Mouse (Mus musculus) mature B cell (primary cell): ENCODE measurements around the gene Vps51.

Experiments
- in situ Hi-C: fragments of 300-500 bp; cut with MboI; formaldehyde crosslinking; loops from 2 replicates; pipeline ENCODE4 v1.14.3; 2019

The Vps51 gene

DNA sequence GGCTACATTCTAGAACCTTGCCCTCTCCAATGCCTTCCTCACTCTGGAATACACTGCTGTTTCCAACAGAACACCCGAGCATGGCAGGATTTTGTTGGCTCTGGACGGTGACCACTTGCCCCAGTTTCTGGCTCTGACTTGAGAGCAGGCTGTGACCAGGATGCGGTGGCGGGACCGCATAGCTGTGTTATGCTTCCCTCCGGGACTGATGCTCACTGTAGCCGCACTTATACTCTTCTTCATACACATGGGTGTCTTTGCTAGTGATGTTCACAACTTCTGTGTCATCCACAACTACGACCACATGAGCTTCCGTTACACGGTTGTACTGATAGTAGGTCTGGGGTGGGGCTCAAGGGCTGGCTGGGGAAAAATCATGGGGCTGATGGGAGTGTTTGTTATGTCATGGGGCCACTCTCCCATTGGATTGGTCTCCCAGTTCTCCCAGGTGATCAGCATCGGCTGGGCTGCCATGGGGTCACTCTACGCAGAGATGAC lies 3.0 kb upstream of the Vps51 start, which contains the start of gene Tmem262:
Gene Tmem262, plus strand, starts transcription at position 51 of the 498 bp plus-strand sequence.
- in situ Hi-C loops = no loop called here

DNA sequence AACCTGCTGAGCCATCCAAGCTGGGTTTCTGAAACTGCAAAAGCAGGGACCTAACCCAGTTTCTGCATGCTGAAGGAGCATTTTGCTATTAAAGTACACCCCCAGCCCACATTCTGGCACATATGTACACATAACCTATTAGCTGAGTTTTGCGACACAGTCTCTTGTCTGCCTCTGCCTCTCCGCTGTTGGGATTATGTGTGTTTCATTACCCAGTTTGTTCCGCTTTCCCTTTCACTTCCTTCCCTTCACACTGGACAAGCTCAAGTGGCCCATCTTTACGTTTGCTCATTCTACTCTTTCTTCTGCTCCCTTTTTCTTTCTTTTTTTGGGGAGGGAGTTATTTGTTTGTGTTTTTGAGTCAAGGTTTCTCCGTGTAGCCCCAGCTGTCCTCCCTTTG lies 3.1 kb downstream of the Vps51 start:
- in situ Hi-C loops = no loop called here

DNA sequence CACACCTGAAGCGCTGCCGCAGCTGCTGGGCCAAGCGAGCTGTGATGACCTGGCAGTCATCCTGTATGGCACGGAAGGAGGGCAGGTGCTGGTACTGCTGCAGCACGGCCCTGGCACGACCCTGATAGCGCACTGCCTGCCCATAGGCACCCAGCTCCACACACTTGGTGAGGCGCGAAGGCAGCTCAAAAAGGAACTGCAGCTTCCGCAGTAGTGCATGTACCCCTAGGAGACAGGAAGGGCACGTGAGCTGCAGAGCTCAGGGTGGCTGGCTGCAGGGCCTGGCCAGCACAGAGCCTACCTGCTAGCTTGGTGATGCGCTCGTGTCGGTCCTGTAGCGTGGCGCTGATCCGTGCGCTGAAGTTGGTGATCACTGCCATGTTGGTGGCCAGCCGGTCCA lies 5.8 kb downstream of the Vps51 start:
- in situ Hi-C loops = no loop called here

DNA sequence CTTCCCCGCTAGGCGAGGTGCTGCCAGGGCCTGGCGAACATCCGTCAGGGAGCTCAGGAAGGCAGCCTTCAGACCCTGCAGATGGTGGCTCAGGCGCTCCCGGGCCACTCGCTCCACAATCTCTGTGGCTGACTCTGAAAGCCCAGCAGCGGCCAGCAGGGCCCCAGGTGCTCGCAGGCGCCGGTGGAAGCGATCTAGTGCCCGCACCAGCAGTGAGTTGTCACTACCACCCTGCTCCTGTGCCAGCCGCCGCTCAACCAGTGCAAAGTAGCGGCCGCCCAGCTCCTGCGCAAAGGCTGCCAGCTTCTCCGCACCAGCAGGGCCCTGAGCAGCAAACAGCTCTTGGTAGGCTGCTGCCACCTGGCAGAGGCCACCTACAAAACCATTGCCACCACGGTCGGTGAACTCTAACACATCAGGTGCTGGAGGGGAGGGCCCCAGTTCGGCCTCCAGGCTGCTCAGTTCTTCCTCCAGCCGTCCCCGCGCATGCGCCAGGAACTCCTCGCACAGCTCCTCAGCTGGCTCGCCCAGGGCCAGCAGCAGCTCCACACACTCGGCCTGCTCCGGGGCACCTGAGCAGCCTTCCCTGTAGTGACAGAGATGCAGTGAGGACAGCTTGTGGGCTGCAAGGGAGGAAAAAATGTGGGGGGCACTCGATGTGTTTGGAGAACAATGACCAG lies 6.3 kb downstream of the Vps51 start:
- in situ Hi-C loops = no loop called here

DNA sequence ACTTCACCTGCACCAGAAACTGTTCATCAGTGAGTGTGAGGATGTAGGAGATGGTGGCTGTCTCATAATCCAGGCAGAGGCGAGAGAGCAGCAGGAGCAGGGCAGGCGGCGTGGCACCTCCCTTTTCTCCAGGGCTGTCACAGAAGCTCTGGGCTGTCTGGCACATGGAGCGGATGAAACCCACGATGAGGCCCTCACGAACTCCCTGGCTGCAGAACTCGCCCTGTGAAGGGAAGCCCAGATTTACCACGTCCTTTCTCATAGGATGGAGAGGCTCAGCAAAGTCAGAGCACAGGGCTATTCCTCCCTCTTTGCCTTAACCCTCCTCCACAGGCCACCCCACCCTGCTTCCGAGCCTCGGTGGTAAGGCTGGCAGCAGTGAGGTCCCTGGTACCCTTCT lies 7.2 kb downstream of the Vps51 start:
- in situ Hi-C loops = no loop called here

DNA sequence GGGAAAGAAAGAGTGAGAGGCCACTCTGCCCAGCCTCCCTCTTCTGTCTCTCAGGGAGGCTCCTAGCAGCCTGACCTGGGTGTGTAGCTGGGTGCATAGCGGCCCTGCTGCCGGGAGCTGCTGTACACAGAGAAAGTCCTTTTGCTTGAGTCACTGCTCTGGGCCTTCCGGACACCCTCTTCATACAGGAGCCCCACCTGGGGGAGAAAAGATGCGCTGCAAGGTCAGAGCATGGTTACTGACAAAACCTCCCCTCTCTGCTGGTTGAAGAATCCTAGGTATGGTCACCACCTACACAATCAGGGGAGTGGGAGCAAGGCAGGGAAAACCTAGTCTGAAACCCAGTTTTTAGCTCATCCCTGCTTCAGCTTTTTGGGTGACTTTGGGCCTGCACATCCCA lies 8.1 kb downstream of the Vps51 start:
- in situ Hi-C loops = no loop called here

DNA sequence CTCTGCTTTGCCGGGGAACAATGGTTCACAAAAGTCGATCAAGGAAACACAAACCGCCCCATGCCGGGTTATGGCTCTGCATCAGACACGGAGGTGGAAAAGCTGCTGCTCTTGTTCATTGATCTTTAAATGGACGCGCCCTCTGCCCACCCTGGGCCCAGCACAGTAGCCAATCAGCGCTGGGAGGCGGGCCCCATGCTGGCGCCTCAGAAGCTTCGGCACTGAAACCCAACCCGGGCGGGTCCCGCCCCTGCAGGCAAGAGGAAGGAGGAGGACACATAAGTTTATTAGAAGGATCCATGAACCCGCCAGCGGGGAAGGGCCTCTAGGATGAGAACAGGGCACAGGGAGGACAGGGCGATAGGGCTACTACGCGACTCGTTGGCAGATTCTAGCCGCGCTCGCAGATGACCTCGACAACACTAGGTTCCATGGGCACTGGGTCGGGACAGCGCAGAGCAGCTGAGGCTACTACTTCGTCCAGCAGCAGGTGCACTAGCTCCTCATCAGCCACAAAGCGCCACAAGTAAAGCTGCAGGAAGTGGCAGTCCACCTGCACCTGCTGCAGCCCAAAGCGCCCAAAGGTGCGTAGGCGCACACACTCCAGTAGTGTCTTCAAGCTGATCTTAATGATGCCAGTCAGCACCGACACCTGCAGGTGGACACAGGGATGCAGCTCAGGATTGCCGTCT lies 9.2 kb downstream of the Vps51 start, which contains the start of gene Tm7sf2:
Gene Tm7sf2, minus strand, starts transcription at position 650 of the 692 bp plus-strand sequence.
- in situ Hi-C loops = no loop called here

DNA sequence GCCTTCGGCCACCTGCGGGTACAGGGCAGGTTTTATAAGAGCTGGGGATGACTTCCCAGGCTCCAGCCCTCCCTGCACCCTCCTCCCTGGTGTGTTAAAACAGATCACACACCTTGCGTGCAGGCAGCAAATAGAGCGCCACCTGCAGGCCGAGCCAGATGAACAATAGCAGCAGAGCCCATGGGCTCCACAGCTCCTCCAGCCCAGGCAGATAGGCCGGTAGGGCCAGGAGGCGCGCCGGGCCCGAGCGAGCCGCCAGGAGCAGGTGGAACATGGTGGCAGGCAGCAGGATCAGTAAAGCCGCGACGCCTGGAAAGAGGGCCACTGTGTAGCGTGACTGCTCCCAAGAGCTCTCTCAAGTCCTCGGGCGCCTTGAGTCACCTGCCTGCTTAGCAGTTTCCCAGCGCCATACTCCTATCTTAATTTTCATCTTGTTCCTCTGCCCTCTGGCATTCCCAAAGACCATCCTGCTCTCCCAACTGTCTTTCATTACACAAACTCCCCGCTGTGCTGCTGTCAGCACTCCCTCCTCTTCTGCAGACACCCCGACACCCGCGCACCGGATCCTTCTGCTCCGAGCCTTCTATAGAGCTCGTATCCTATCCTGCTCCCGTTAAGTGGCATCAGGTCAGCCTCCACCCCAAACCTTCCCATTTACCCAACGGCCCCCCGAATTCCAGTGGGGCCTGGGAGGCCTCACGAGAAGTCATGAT lies 9.9 kb downstream of the Vps51 start:
- in situ Hi-C loops = no loop called here

DNA sequence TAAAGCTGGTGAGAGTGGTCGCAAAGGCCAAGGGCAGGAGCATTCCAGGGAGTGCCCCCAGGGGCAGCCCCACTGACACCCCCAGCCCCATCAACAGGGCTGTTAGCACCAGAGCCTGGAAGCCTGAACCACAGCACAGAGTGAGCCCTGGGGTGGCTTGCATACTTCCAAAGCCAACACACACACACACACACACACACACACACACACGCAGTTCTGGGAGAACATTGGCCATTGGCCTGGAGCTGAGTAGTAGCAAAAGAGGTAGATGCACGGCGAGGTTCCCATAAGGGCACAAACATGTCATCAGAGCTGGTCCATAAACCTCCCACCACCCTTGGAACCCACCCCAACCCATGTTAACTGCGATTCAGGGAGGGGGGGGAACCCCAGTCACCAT lies 10.5 kb downstream of the Vps51 start:
- in situ Hi-C loops = no loop called here

DNA sequence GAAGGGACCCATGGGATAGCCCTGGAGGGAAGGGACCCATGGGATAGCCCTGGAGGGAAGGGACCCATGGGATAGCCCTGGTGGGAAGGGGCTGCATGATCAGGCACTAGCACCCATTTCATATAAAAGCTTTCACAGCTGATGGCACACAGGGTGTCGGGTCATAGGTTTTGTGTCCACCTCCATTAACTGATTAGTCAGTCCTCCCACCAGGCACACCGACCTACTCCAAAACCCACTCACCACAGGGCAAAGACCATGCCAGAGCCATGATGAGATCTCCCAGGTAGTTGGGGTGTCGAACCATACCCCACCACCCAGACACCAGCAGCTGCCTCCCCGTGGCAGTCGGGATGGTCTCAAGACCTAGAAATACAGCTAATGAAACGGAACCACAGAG lies 13.9 kb downstream of the Vps51 start:
- in situ Hi-C loops = no loop called here

DNA sequence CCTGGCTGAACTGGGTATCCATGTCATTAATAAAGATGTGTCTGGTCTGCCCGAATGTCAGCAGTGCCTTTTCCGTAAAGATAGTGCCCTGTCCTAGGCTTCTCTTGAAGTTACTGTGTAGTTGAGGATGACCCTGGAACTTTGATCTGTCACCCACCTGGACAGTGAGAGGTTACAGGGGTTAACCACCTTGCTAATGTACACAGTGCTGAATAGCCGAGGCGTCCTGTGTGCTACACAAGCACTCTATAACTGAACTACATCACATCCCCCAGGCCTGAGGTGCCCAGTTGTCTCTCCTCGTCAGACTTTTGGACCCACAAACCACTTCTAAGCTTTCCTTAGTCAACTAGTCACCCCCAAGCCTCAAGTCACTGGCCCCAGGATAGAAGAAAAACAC lies 14.6 kb downstream of the Vps51 start:
- in situ Hi-C loops = no loop called here

DNA sequence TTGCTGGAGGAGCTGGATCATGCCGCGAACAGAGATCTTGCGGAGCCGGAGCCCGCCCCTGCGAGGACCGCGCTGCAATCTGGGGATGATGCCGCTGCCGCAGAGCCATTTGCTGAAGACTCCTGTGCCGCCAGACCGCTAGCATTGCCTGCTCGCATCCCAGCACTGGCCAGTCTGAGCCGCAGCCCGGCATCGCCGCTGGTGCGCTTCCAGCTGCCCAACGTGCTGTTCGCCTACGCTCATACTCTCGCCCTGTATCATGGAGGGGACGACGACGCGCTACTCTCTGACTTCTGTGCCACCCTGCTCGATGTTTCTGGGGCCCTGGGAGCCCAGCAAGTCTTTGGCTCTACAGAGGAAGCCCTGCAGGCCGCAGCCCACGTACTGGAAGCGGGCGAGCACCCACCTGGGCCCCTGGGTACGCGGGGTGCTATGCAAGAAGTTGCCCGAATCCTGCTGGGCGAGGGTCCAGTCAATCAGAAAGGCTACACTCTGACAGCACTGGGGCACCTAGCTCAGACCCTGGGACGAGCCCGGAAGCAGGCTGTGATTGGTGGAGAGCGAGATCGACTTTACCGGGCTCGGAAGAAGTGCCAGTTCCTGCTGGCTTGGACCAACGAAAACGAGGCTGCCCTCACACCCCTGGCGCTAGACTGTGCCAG lies 15.3 kb downstream of the Vps51 start:
- in situ Hi-C loops = no loop called here

DNA sequence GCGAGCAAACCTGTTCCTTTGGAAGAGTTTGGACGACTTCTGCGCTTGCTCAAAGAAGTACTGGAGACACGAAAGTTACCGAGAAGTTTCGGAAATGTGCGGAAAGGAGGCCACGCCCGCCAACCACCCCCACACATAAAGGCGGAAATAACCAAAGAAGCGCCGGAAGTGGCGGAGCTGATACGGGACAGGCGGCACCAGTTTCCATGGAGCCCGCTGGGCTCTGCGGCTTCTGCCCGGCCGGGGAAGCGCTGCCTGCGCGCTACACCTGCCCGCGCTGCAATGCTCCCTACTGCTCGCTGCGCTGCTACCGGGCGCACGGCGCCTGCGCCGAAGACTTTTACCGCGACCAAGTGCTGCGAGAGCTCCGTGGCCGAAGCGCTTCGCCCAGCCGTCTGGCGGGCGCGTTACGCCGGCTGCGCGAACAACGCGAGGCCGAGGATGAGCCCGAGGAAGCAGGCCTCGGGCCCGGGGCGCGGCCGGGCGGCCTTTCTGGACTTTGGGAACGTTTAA lies 16.0 kb downstream of the Vps51 start, which contains the start of gene Znhit2:
Gene Znhit2, plus strand, starts transcription at position 172 of the 513 bp plus-strand sequence.
- in situ Hi-C loops = no loop called here

DNA sequence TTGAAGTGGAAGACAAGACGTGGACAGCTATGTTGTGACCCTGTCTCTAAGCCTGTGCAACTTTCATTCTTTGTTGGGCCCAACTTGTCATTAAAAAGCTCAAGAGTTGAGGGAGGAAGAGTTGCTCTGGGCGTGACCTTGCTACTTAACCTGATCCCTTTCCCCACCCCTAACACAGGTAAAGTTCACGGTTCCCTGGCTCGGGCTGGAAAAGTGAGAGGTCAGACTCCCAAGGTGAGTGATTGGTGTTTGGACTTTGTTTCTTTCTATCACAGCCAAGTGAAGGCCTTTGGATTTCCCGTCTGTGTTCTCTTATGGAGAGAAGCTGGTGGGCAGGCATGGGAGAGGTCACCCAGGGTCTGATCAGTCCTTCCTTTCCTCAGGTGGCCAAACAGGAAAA lies 18.1 kb downstream of the Vps51 start:
- in situ Hi-C loops = no loop called here

DNA sequence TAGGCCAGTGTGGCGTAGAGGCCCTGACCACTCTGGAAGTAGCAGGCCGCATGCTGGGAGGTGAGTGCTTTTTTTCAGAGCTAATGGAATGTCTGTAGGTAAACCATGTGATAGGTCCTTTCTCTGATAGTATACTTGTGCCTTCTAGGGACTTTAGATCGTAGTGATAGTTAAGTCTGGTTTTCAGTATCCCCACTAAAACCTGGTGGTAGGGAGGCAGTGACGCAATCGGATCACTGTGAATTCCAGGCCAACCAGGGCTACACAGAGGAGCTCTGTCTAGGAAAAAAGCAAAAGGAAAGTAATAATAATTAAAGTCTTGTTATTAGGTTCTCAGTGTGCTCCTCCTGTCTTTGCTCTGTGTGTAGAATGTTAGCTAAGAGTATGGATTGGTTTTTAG lies 18.5 kb downstream of the Vps51 start:
- in situ Hi-C loops = no loop called here

DNA sequence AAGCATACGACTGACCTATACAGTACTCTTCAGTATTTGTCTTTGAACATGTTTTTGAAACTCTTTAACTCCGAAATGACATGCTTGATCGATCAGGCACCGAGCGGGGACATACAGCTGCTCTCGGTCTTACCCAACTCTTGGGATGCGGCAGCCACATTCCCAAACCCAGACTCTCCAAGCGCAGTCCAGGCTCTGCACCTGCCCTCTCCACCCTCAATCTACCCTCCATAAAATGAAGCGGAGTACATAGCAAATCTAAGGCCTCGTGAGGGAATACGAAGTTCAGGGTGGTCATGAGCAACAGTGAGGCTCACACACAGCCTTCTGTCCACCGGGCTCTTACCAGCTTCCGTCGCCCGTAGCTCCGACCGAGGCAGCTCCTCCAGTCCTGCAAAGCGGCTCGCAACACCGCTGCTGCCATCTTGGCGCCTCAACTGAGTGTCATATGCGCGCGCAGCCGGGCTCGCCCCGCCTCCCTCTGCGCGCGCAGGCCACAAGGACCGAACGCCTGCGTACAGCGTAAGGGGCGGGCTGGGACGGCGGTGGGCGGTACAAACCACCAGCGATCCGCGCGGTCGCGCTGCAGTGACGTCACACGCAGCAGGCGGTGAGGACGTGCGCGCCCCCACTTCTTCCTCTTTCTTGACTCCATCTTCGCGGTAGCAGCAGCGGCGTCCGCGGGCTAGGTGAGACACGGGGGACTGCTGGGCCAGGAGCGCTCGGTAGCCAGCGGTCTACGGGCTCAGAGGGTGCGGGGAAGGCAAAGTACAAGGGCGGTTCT lies 19.5 kb downstream of the Vps51 start, which contains the start of the genes Mrpl49 and Fau:
Gene Mrpl49, minus strand, starts transcription at position 473 of the 784 bp plus-strand sequence.
Gene Fau, plus strand, starts transcription at position 532 of the 784 bp plus-strand sequence.
- in situ Hi-C loops = no loop called here

DNA sequence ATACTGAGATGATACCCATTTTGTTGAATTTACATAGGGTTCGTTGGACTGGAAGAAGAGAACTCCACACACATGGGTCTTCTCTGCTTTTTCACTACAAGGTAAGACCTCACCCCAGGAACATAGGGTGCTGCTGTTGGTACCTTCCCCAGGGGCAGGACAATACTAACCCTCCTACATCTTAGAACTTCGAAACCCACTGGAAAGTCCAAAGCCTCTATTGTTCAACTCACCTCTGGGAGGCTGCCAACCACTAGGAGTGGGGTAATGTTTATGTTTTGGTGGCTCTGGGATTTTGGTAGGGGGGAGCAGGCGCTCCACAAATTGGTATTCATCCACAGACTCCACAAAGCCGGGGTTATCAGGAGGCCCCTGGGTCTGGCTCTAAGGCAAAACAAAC lies 20.3 kb downstream of the Vps51 start:
- in situ Hi-C loops = no loop called here

DNA sequence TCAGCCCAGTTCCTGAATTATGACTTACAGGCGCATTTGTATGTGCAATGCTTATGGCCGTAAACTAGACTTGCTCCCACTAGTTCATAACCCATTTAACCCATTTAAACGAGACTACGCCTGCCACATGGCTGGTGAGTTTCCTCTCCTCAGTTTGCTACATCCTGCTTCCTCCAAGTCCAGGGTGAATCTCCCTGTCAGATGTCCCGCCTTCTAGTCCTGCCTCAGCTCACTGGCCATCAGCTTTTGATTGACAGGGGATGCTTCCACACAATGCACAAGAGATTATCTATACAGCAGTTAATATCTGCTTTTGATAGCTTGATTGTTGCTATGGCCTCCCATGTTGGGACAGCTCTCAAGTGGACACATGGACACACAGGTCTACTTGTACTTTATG lies 22.7 kb downstream of the Vps51 start:
- in situ Hi-C loops = no loop called here

DNA sequence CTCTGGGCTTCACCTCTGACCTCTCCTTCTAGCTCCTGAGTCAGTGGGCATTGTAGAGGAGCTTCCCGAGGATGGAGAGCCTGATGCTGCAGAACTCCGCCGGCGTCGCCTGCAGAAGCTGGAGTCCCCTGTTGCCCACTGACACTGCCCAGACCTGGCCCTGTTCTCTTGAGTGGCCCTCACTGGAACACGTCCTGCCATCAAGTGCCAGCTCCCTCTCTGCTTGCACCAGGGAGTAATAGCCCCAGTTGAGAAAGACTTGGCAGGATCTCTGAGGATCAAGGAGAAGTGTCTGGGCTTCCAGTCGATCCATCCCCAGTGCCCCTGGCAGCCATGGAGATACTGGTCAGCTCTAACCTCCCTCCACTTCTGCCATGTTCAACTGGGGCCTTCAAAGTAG lies 24.5 kb downstream of the Vps51 start:
- in situ Hi-C loops = no loop called here

DNA sequence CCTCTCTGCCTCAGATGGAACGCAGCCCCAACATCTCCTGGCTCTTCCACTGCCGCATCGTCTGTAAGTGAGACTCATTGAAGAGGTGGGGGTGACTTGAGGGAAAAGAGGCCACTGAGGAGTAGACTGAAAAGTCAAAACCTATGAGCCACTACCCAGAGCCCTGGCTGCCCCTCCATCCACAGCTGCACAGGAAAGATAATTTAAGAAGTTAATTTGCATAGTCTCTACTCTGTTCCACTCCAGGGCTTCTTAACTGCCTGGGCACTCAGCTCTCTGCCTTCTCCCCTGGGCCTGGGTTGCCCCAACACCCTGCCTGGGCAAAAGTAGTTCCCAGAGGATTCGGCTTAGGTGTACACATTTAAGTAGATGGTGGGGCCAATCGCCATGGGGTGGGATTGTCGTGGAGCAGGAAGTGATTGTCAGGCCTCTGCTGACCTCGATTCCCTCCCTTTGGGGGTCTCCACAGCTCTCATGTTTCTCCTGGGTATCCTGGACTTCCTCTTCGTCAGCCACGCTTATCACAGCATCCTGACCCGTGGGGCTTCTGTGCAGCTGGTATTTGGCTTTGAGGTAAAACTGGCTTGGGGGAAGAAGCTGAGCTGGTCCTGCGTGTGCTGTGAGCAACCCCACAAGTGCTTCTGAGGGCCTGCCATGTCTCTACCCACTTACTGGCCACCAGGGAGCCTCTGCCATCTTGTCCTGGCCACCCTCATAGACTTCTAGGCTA lies 28.2 kb downstream of the Vps51 start:
- in situ Hi-C loops = no loop called here

DNA sequence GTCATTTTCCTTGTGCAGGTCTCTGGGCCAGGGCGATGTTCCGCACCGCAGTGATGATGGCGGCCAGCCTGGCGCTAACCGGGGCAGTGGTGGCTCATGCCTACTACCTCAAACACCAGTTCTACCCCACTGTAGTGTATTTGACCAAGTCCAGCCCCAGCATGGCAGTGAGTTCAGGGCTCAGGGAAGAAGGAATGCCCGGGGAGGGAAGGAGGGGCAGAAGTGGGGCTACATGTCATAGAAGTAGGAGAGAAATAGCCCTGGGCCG lies 29.2 kb downstream of the Vps51 start:
- in situ Hi-C loops = no loop called here
